Mouse (Mus musculus): ENCODE results near the gene Wnk4.

Wnk4 gene

GRCm38 (mm10) chr11:101245071-101245470 is 15.3 kb upstream of the Wnk4 start:
- no peak for DNase-seq (ENCODE audit: low spot score)

- DNase-seq (ENCODE audit: low spot score), result no peak
Measured at GRCm38 (mm10) chr11:101245855-101246701, 14.3 kb upstream of the Wnk4 start, which contains the start of gene Ramp2. Gene Ramp2, plus strand, starts transcription at chr11:101246028.

GRCm38 (mm10) chr11:101246702-101247012 is 13.7 kb upstream of the Wnk4 start:
- no peak for DNase-seq (ENCODE audit: low spot score)

- no peak for DNase-seq (ENCODE audit: low spot score)
Measured at GRCm38 (mm10) chr11:101247521-101248030, 12.8 kb upstream of the Wnk4 start.

- DNase-seq (ENCODE audit: low spot score), result peak; percentile 74
Measured at GRCm38 (mm10) chr11:101248258-101248994, 11.9 kb upstream of the Wnk4 start.

GRCm38 (mm10) chr11:101251031-101251430 is 9.3 kb upstream of the Wnk4 start:
- no peak for DNase-seq (ENCODE audit: low spot score)

- DNase-seq (ENCODE audit: low spot score), result no peak
Measured at GRCm38 (mm10) chr11:101252941-101253340, 7.4 kb upstream of the Wnk4 start.

GRCm38 (mm10) chr11:101253613-101254389 is 6.6 kb upstream of the Wnk4 start, which contains the start of gene Vps25:
Gene Vps25, plus strand, starts transcription at chr11:101253707.
- peak; percentile 81 for DNase-seq (ENCODE audit: low spot score)

- no peak for DNase-seq (ENCODE audit: low spot score)
Measured at GRCm38 (mm10) chr11:101255826-101256775, 4.3 kb upstream of the Wnk4 start.

GRCm38 (mm10) chr11:101259261-101259712 is 1.1 kb upstream of the Wnk4 start:
- DNase-seq (ENCODE audit: low spot score), result no peak

GRCm38 (mm10) chr11:101260826-101261380 is 536 bp downstream of the Wnk4 start:
- DNase-seq (ENCODE audit: low spot score), result no peak

- DNase-seq (ENCODE audit: low spot score), result no peak
Measured at GRCm38 (mm10) chr11:101262272-101262967, 2.1 kb downstream of the Wnk4 start.

- no peak for DNase-seq (ENCODE audit: low spot score)
Measured at GRCm38 (mm10) chr11:101263138-101263988, 3.0 kb downstream of the Wnk4 start.

- no peak for DNase-seq (ENCODE audit: low spot score)
Measured at GRCm38 (mm10) chr11:101263989-101264280, 3.6 kb downstream of the Wnk4 start.

GRCm38 (mm10) chr11:101264954-101265471 is 4.6 kb downstream of the Wnk4 start:
- no peak for DNase-seq (ENCODE audit: low spot score)

GRCm38 (mm10) chr11:101265906-101266305 is 5.5 kb downstream of the Wnk4 start:
- no peak for DNase-seq (ENCODE audit: low spot score)

GRCm38 (mm10) chr11:101269577-101270116 is 9.3 kb downstream of the Wnk4 start:
- DNase-seq (ENCODE audit: low spot score), result no peak

- no peak for DNase-seq (ENCODE audit: low spot score)
Measured at GRCm38 (mm10) chr11:101272446-101272845, 12.1 kb downstream of the Wnk4 start.

GRCm38 (mm10) chr11:101275309-101275708 is 14.9 kb downstream of the Wnk4 start:
- DNase-seq (ENCODE audit: low spot score), result no peak

All from c-Kit-positive CD71-positive TER-119-positive erythroid progenitor cells, embryonic 14.5 days (primary cell).